Mouse (Mus musculus): ENCODE results near the gene Tmx2. TPM values are rescaled to one million over a fixed set of nuclear protein-coding genes. Genes with fewer than 3 reads are reported as not detected.

Tmx2 gene
- polyA plus RNA-seq, 1 experiment from 2014 or later, result 119 TPM

Other genes starting within 250 kb of the Tmx2 start
- gene Tfpi, start 202.4 kb downstream of the Tmx2 start, polyA plus RNA-seq (2014; fragmentation: Nextera tagmentation; extraction: Ambion mirVana), result 48.3 and 49.4 TPM in 2 replicates
- 63.5 and 68.2 TPM in 2 replicates for gene Ctnnd1, start 28.4 kb downstream of the Tmx2 start, polyA plus RNA-seq (2014; fragmentation: Nextera tagmentation; extraction: Ambion mirVana)
- 0.39 and 0.45 TPM in 2 replicates for gene Btbd18, start 20.1 kb downstream of the Tmx2 start, polyA plus RNA-seq (2014; fragmentation: Nextera tagmentation; extraction: Ambion mirVana)
- 262 and 316 TPM in 2 replicates for gene Selenoh, start 8.4 kb downstream of the Tmx2 start, polyA plus RNA-seq (2014; fragmentation: Nextera tagmentation; extraction: Ambion mirVana)
- gene Gm28635, start 1.1 kb downstream of the Tmx2 start, polyA plus RNA-seq (2014; fragmentation: Nextera tagmentation; extraction: Ambion mirVana), result not detected in 2 replicates
- 38.3 and 38.6 TPM in 2 replicates for gene Med19, start 738 bp downstream of the Tmx2 start, polyA plus RNA-seq (2014; fragmentation: Nextera tagmentation; extraction: Ambion mirVana)
- gene Zdhhc5, start 36.0 kb upstream of the Tmx2 start, polyA plus RNA-seq (2014; fragmentation: Nextera tagmentation; extraction: Ambion mirVana), result 35.9 and 36.5 TPM in 2 replicates
- 26.7 and 28.9 TPM in 2 replicates for gene Clp1, start 48.2 kb upstream of the Tmx2 start, polyA plus RNA-seq (2014; fragmentation: Nextera tagmentation; extraction: Ambion mirVana)
- 9.3 and 10.7 TPM in 2 replicates for gene Ypel4, start 54.9 kb upstream of the Tmx2 start, polyA plus RNA-seq (2014; fragmentation: Nextera tagmentation; extraction: Ambion mirVana)
- 5.1 and 5.9 TPM in 2 replicates for gene Gm19426, start 64.5 kb upstream of the Tmx2 start, polyA plus RNA-seq (2014; fragmentation: Nextera tagmentation; extraction: Ambion mirVana)
- gene Serping1, start 96.3 kb upstream of the Tmx2 start, polyA plus RNA-seq (2014; fragmentation: Nextera tagmentation; extraction: Ambion mirVana), result 84.2 and 93.7 TPM in 2 replicates
- 36.2 and 38.0 TPM in 2 replicates for gene Ube2l6, start 119.7 kb upstream of the Tmx2 start, polyA plus RNA-seq (2014; fragmentation: Nextera tagmentation; extraction: Ambion mirVana)
- not detected in 2 replicates for gene Smtnl1, start 143.5 kb upstream of the Tmx2 start, polyA plus RNA-seq (2014; fragmentation: Nextera tagmentation; extraction: Ambion mirVana)
- 50.2 and 60.2 TPM in 2 replicates for gene Timm10, start 147.9 kb upstream of the Tmx2 start, polyA plus RNA-seq (2014; fragmentation: Nextera tagmentation; extraction: Ambion mirVana)
- gene Slc43a1, start 159.7 kb upstream of the Tmx2 start, polyA plus RNA-seq (2014; fragmentation: Nextera tagmentation; extraction: Ambion mirVana), result 19.8 and 21.1 TPM in 2 replicates
- gene Rtn4rl2, start 207.6 kb upstream of the Tmx2 start, polyA plus RNA-seq (2014; fragmentation: Nextera tagmentation; extraction: Ambion mirVana), result 0.59 and 0.74 TPM in 2 replicates